Mouse (Mus musculus): ENCODE results near the gene Uba7.

The Uba7 gene

DNA sequence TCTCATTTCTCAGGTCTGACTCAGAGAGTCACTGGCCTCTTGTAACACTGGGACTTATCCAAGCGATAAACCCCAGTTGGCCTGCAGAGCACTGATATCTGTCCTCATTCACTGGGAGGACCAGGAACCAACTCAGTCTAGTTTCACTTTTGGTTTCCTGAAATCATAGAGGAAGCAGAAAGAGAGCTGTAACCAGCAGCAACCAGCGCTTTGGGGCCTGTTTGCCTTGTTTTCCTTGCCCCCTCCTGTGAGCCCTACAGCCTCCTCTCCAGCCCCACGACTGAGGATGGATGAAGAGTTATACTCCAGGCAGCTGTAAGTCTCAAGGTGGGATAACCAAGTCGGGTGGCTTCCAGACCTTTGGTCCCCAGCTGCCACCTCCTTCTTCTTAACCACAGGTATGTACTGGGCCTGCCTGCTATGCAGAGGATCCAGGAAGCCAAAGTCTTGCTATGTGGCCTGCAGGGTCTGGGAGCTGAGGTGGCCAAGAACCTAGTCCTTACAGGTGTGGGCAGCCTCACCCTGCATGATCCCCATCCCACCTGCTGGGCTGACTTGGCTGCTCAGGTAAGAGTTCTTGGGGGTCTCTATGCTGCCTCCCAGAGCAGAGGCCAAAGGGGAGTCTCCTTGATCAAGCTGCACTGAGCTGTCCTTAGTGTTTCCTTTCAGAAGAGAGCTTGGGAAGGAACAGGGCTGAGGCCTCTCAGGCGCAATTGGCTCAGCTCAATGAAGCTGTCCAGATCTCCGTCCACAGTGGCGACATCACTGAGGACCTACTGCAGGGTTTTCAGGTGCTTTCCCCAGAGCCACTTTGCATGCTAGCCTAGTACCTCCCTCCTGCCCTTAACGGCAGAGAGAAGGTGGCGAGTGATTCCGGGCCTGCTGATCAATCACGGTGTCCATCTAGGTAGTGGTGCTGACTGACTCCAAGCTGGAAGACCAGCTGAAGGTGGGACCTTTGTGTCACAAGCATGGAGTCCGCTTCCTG is at the start of gene Uba7:
Gene Uba7 (plus strand): TSS at position 107 of the 988 bp plus-strand sequence.
- peaks cover 29% of the 10 kb centered on the region for H3K27me3 ChIP-seq (ENCODE audit: insufficient read depth, low read length)
- TF ChIP-seq NANOG (IDR thresholded peaks at IDR 0.05; ENCODE audit: borderline replicate concordance, low read length) (no peak), POU5F1 (IDR thresholded peaks at IDR 0.05; ENCODE audit: borderline replicate concordance, low read length) (no peak), CTCF (conservative IDR thresholded peaks at IDR 0.05; ENCODE audit: low read length) (no peak)
- H3K4me1 ChIP-seq (replicated peaks; ENCODE audit: low read depth, low read length) = peaks cover 18% of the 10 kb centered on the region
- H3K9me3 ChIP-seq (ENCODE audit: low read length) = no peaks in the 10 kb centered on the region
- H3K36me3 ChIP-seq (ENCODE audit: insufficient read depth, low read length) = peaks cover 29% of the 10 kb centered on the region
- no peak within 1 kb of the TSS for H3K4me3 ChIP-seq (replicated peaks; ENCODE audit: low read length)

DNA sequence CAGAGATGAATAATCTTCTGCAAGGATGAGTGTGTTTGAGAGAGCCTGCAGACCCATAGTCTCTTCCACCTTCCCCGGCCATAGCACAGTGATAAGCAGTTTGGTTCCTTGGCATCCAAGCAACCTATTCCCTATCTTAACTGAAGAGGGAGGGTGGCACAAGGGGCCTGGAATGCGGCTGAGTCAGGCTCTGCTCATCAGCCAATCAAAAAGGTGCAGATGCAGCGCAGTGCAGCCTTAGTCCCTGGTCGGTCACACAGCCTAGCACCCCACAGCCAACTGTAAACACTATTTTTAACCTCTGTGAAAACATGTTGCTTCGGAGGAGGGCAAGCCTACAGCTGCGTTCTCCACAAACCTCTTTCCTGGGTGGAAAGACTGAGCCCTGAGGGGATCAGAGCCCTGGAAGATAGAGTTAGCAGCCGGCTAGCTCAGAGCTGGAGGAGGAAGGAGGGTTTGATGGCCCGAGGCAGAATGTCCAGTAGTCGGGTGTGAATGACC is 48.3 kb upstream of the Uba7 start:
- TF ChIP-seq POU5F1 (IDR thresholded peaks at IDR 0.05; ENCODE audit: borderline replicate concordance, low read length) (no peak), NANOG (IDR thresholded peaks at IDR 0.05; ENCODE audit: borderline replicate concordance, low read length) (no peak), CTCF (conservative IDR thresholded peaks at IDR 0.05; ENCODE audit: low read length) (no peak)
- H3K4me3 ChIP-seq (replicated peaks; ENCODE audit: low read length) = no peak overlapping the region
- H3K4me1 ChIP-seq (replicated peaks; ENCODE audit: low read depth, low read length) = peaks cover 48% of the 10 kb centered on the region
- peaks cover 46% of the 10 kb centered on the region for H3K27me3 ChIP-seq (ENCODE audit: insufficient read depth, low read length)
- no peaks in the 10 kb centered on the region for H3K36me3 ChIP-seq (ENCODE audit: insufficient read depth, low read length)
- no peaks in the 10 kb centered on the region for H3K9me3 ChIP-seq (ENCODE audit: low read length)

- TF ChIP-seq CTCF (conservative IDR thresholded peaks at IDR 0.05; ENCODE audit: low read length) (no peak), NANOG (IDR thresholded peaks at IDR 0.05; ENCODE audit: borderline replicate concordance, low read length) (no peak), POU5F1 (IDR thresholded peaks at IDR 0.05; ENCODE audit: borderline replicate concordance, low read length) (no peak)
- H3K27me3 ChIP-seq (ENCODE audit: insufficient read depth, low read length) = peaks cover 46% of the 10 kb centered on the region
- H3K4me1 ChIP-seq (replicated peaks; ENCODE audit: low read depth, low read length) = peaks cover 52% of the 10 kb centered on the region
- H3K9me3 ChIP-seq (ENCODE audit: low read length) = no peaks in the 10 kb centered on the region
- H3K4me3 ChIP-seq (replicated peaks; ENCODE audit: low read length) = no peak overlapping the region
- no peaks in the 10 kb centered on the region for H3K36me3 ChIP-seq (ENCODE audit: insufficient read depth, low read length)
Measured at GRCm38 (mm10) chr9:107927749-107928148, 47.6 kb upstream of the Uba7 start.

- H3K36me3 ChIP-seq (ENCODE audit: insufficient read depth, low read length) = no peaks in the 10 kb centered on the region
- H3K4me1 ChIP-seq (replicated peaks; ENCODE audit: low read depth, low read length) = peaks cover 48% of the 10 kb centered on the region
- TF ChIP-seq NANOG (IDR thresholded peaks at IDR 0.05; ENCODE audit: borderline replicate concordance, low read length) = no peak
- TF ChIP-seq POU5F1 (IDR thresholded peaks at IDR 0.05; ENCODE audit: borderline replicate concordance, low read length) = no peak
- no peak for TF ChIP-seq CTCF (conservative IDR thresholded peaks at IDR 0.05; ENCODE audit: low read length)
- H3K27me3 ChIP-seq (ENCODE audit: insufficient read depth, low read length) = peaks cover 46% of the 10 kb centered on the region
- H3K4me3 ChIP-seq (replicated peaks; ENCODE audit: low read length) = no peak within 1 kb of the TSS
- H3K9me3 ChIP-seq (ENCODE audit: low read length) = no peaks in the 10 kb centered on the region
Measured at GRCm38 (mm10) chr9:107928169-107928568, 47.1 kb upstream of the Uba7 start, which contains the start of gene Actl11. TSS of gene Actl11 (plus strand) at chr9:107928469.

DNA sequence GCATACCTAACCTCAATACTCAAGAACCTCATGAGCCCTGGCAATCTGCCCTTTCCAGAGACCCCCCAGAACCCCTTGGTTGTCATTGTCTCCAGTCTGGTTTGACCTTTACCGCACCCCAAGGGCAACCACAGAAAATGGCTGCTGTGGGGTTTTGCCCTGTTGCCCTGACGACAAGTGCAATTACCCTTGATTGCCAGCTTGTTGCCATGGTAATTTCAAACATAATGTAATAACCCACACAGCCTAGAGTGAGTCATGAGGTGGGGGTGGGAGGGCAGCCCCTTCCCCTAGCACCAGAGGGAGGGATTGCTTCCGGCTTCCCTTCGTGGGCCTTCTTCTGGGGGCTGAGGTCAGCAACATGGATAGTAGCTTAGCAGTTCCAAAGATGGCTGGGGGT is 43.1 kb upstream of the Uba7 start:
- Histone ChIP-seq H3K36me3 (ENCODE audit: insufficient read depth, low read length) (no peaks in the 10 kb centered on the region), H3K4me1 (replicated peaks; ENCODE audit: low read depth, low read length) (peaks cover 27% of the 10 kb centered on the region), H3K4me3 (replicated peaks; ENCODE audit: low read length) (no peak overlapping the region), H3K27me3 (ENCODE audit: insufficient read depth, low read length) (peaks cover 63% of the 10 kb centered on the region), H3K9me3 (ENCODE audit: low read length) (no peaks in the 10 kb centered on the region)
- TF ChIP-seq POU5F1 (IDR thresholded peaks at IDR 0.05; ENCODE audit: borderline replicate concordance, low read length) (no peak), NANOG (IDR thresholded peaks at IDR 0.05; ENCODE audit: borderline replicate concordance, low read length) (no peak), CTCF (conservative IDR thresholded peaks at IDR 0.05; ENCODE audit: low read length) (no peak)

GRCm38 (mm10) chr9:107934146-107934545 is 41.2 kb upstream of the Uba7 start:
- no peak overlapping the region for H3K4me3 ChIP-seq (replicated peaks; ENCODE audit: low read length)
- peaks cover 55% of the 10 kb centered on the region for H3K27me3 ChIP-seq (ENCODE audit: insufficient read depth, low read length)
- H3K36me3 ChIP-seq (ENCODE audit: insufficient read depth, low read length) = no peaks in the 10 kb centered on the region; the same call in 1 of the 2 replicates
- peaks cover 42% of the 10 kb centered on the region for H3K4me1 ChIP-seq (replicated peaks; ENCODE audit: low read depth, low read length)
- no peaks in the 10 kb centered on the region for H3K9me3 ChIP-seq (ENCODE audit: low read length)
- TF ChIP-seq POU5F1 (IDR thresholded peaks at IDR 0.05; ENCODE audit: borderline replicate concordance, low read length) = no peak
- TF ChIP-seq CTCF (conservative IDR thresholded peaks at IDR 0.05; ENCODE audit: low read length) = no peak
- no peak for TF ChIP-seq NANOG (IDR thresholded peaks at IDR 0.05; ENCODE audit: borderline replicate concordance, low read length)

DNA sequence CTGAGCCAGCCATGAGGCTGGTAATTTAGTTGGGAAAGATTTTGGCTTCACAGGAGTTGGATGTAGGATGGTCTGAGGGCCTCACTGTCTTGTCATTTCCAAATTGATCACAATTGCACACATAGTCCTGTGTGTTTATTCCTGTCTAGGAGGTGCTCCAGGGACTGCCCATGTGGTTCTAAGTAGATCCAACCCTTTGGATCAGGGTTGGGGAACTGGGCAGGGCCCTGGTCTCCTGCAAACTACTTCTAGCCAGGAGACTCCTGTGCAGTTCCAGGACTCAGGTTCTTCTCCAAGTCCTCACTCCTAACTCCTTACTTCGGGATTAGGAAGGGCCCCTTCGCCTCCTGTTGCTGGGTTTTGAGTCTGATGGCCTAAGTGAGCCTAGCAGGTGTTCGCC is 39.9 kb upstream of the Uba7 start, which contains the start of gene Camkv:
Gene Camkv (plus strand): TSS at position 301 of the 400 bp plus-strand sequence.
- TF ChIP-seq NANOG (IDR thresholded peaks at IDR 0.05; ENCODE audit: borderline replicate concordance, low read length) = no peak
- TF ChIP-seq POU5F1 (IDR thresholded peaks at IDR 0.05; ENCODE audit: borderline replicate concordance, low read length) = no peak
- TF ChIP-seq CTCF (conservative IDR thresholded peaks at IDR 0.05; ENCODE audit: low read length) = no peak
- peak within 1 kb of the TSS; percentile 86 for H3K4me3 ChIP-seq (replicated peaks; ENCODE audit: low read length)

DNA sequence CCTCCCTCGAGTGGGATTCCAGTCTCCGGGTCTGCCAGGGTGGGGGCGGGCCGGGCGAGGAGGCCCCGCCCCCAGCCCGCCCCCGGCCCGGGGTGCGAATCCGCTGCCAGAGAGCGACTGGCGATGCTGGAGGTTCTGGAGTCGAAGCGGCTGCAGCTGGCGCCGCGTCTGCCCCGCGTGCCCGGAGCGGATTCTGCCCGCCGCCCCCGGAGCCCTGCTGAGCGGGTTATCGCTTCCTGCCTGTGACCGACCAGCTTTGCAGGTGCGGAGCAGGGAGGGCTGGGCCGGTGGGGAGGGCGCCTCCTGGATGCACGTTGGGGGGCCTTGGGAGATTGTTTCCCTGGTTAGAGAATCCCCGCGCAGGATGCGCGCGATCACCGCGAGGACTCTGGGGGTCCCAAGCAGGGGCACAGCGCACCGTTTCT is 39.5 kb upstream of the Uba7 start:
- Histone ChIP-seq H3K9me3 (ENCODE audit: low read length) (no peaks in the 10 kb centered on the region), H3K4me1 (replicated peaks; ENCODE audit: low read depth, low read length) (peaks cover 50% of the 10 kb centered on the region), H3K36me3 (ENCODE audit: insufficient read depth, low read length) (no peaks in the 10 kb centered on the region; the same call in 1 of the 2 replicates), H3K4me3 (replicated peaks; ENCODE audit: low read length) (peak overlapping the region; percentile 86), H3K27me3 (ENCODE audit: insufficient read depth, low read length) (peaks cover 46% of the 10 kb centered on the region)
- TF ChIP-seq CTCF (conservative IDR thresholded peaks at IDR 0.05; ENCODE audit: low read length) = no peak

More for the DNA sequence above, 39.9 kb upstream of the Uba7 start, which contains the start of gene Camkv:
- peaks cover 49% of the 10 kb centered on the region for H3K4me1 ChIP-seq (replicated peaks; ENCODE audit: low read depth, low read length)
- no peaks in the 10 kb centered on the region; the same call in 1 of the 2 replicates for H3K36me3 ChIP-seq (ENCODE audit: insufficient read depth, low read length)
- H3K9me3 ChIP-seq (ENCODE audit: low read length) = no peaks in the 10 kb centered on the region
- peaks cover 50% of the 10 kb centered on the region for H3K27me3 ChIP-seq (ENCODE audit: insufficient read depth, low read length)
